In the genomic region with DNA sequence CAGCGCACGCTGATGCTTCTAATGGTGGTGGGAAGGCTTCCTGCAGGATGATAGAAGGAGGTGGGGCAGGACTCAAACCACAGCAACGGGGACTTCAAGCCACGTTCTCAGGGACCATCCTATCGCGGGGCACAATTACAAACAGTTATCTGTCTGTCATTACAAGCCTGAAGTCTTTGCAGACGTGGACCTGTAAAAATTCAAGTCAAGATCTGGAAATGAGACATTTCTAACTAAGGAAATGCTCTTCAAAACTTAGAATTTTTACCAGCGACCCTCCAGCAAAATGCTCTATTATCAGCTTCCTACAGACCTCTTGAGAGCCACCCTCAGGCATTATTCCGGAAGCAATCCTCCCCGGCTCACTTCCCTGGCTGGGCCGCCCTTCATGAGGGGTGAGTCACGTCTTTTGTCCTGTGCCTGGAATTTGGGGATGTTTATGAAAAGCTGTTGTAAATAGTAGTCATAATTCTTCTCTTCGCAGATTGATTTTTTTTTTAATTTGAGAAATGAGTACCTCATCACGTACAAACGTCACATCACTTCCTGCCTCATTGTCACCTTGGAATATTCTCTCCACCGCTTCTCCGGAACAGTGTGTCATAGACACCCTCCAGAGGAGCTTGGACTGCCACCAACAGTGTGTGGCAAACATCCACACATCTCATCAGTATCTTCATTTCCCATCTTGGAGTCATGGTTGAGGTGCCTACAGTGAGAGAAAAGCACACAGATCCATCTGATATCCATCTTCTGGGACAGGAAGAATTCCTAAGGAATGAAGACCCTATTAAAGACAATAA, we compare ENCODE assay signal across 11 mouse cellular contexts. TPM values are rescaled to one million over a fixed set of nuclear protein-coding genes. Genes with fewer than 3 reads are reported as not detected.
DNase-seq lines count a peak whose midpoint lies in the region; ATAC-seq and TF ChIP-seq lines count a peak whose summit lies in the region.
"Had no signal": no experiment of that assay in that cellular context is flagged by ENCODE, and none has a peak within 500 bp of the region (broad histone marks: within the 10 kb centered on the region; RNA-seq: fewer than 3 reads in every experiment).

No protein-coding gene starts in this region.

- 58% methylated on average over 17 of the region's 17 CpGs for WGBS in lung, embryonic 14.5 days
- 79% methylated on average over 17 of the region's 17 CpGs for WGBS in neural tube, embryonic 15.5 days

- H3K36me3 ChIP-seq in lung, embryonic 14.5 days (ENCODE audit: insufficient read depth), result no peaks in the 10 kb centered on the region
- no peaks in the 10 kb centered on the region for H3K36me3 ChIP-seq in neural tube, embryonic 15.5 days
- H3K36me3 ChIP-seq: midbrain, embryonic 12.5 days had no signal

- H3K9ac ChIP-seq in lung, embryonic 14.5 days, result no peak overlapping the region
- no peak overlapping the region for H3K9ac ChIP-seq in neural tube, embryonic 15.5 days (replicated peaks)
- H3K9ac ChIP-seq: midbrain, embryonic 12.5 days had no signal

- no peak for TF ChIP-seq CTCF in lung, embryonic 14.5 days (IDR thresholded peaks at IDR 0.05; ENCODE audit: low read depth)

- H3K27me3 ChIP-seq in lung, embryonic 14.5 days (ENCODE audit: insufficient read depth, low read length), result no peaks in the 10 kb centered on the region
- no peaks in the 10 kb centered on the region for H3K27me3 ChIP-seq in neural tube, embryonic 15.5 days (replicated peaks)
- H3K27me3 ChIP-seq: midbrain, embryonic 12.5 days had no signal

- no peaks in the 10 kb centered on the region for H3K9me3 ChIP-seq in lung, embryonic 14.5 days (ENCODE audit: low read depth, low read length)
- no peaks in the 10 kb centered on the region for H3K9me3 ChIP-seq in neural tube, embryonic 15.5 days (replicated peaks)
- H3K9me3 ChIP-seq: midbrain, embryonic 12.5 days had no signal

- ATAC-seq in common myeloid progenitor, adult 5-6 weeks (replicated peaks; ENCODE audit: low read depth, poor library complexity, severe bottlenecking), result peak; percentile 85
- ATAC-seq in lung, embryonic 14.5 days (ENCODE audit: insufficient read depth), result peak; percentile 53; the same call in 1 of the 2 replicates
- no peak for ATAC-seq in neural tube, embryonic 15.5 days (ENCODE audit: low FRiP score)

- H3K27ac ChIP-seq in lung, embryonic 14.5 days (ENCODE audit: low read depth), result peak overlapping the region; percentile 24; the same call in 1 of the 2 replicates
- H3K27ac ChIP-seq in neural tube, embryonic 15.5 days (replicated peaks), result no peak overlapping the region
- H3K27ac ChIP-seq: midbrain, embryonic 12.5 days had no signal

- H3K4me2 ChIP-seq in lung, embryonic 14.5 days, result no peak overlapping the region
- no peak overlapping the region for H3K4me2 ChIP-seq in neural tube, embryonic 15.5 days
- H3K4me2 ChIP-seq: midbrain, embryonic 12.5 days had no signal

- peak; percentile 70 for DNase-seq in Muller cell, postnatal 12 days (ENCODE audit: inconsistent ontology term)
- peak; percentile 55 to 75 for DNase-seq in kidney, adult 8-10 months
- peak; percentile 69 for DNase-seq in lung, embryonic 14.5 days
- DNase-seq in spleen, postnatal 4 days (ENCODE audit: low spot score in 2 of 2), result no peak
- no peak for DNase-seq in left cerebral cortex, adult 11 months (ENCODE audit: low spot score)
- no peak for DNase-seq in ovary, postnatal 10 days (ENCODE audit: low spot score)
- DNase-seq: cerebellum, postnatal 25 days; retina, postnatal 1 day had no signal

- H3K4me1 ChIP-seq in lung, embryonic 14.5 days (ENCODE audit: insufficient read depth), result peaks cover 4% of the 10 kb centered on the region; the same call in 1 of the 2 replicates
- no peaks in the 10 kb centered on the region for H3K4me1 ChIP-seq in neural tube, embryonic 15.5 days
- H3K4me1 ChIP-seq: midbrain, embryonic 12.5 days had no signal

- H3K4me3 ChIP-seq in lung, embryonic 14.5 days (ENCODE audit: low read depth, low read length), result no peak overlapping the region
- no peak overlapping the region for H3K4me3 ChIP-seq in neural tube, embryonic 15.5 days (replicated peaks)
- H3K4me3 ChIP-seq: midbrain, embryonic 12.5 days had no signal

RNA-seq across cellular contexts. Expression of gene Slc46a3, which starts 23.6 kb away (rescaled TPM):
- total RNA-seq in common myeloid progenitor, adult 5-6 weeks (2017), result 3.7 and 5.5 TPM in 2 replicates
- 3.3 and 4.3 TPM in 2 replicates for polyA plus RNA-seq in lung, embryonic 14.5 days (2014; fragmentation: Nextera tagmentation; extraction: Ambion mirVana)
- polyA plus RNA-seq in neural tube, embryonic 15.5 days (2015; fragmentation: Nextera tagmentation; extraction: Ambion mirVana), result 5.1 and 5.5 TPM in 2 replicates

RNA-seq across cellular contexts. Expression of gene Mtus2, which starts 38.9 kb away (rescaled TPM):
- total RNA-seq in common myeloid progenitor, adult 5-6 weeks (2017), result 0.10 and 4.3 TPM in 2 replicates
- polyA plus RNA-seq in lung, embryonic 14.5 days (2014; fragmentation: Nextera tagmentation; extraction: Ambion mirVana), result 5.5 and 5.7 TPM in 2 replicates
- polyA plus RNA-seq in neural tube, embryonic 15.5 days (2015; fragmentation: Nextera tagmentation; extraction: Ambion mirVana), result 35.9 and 39.2 TPM in 2 replicates

RNA-seq across cellular contexts. Expression of gene Pomp, which starts 58.0 kb away (rescaled TPM):
- total RNA-seq in common myeloid progenitor, adult 5-6 weeks (2017), result 128 and 182 TPM in 2 replicates
- polyA plus RNA-seq in lung, embryonic 14.5 days (2014; fragmentation: Nextera tagmentation; extraction: Ambion mirVana), result 506 and 511 TPM in 2 replicates
- polyA plus RNA-seq in neural tube, embryonic 15.5 days (2015; fragmentation: Nextera tagmentation; extraction: Ambion mirVana), result 497 and 516 TPM in 2 replicates

Comparison
In these comparisons a context has a peak if more than half of its experiments do, and no peak if none do; other contexts are left out.
1. DNase-seq: peak in Muller cell, postnatal 12 days (single experiment), kidney, adult 8-10 months (2 of 2) and lung, embryonic 14.5 days (single experiment); none in spleen, postnatal 4 days (0 of 2), left cerebral cortex, adult 11 months (single experiment) and ovary, postnatal 10 days (single experiment).